Mouse (Mus musculus): ENCODE results near the gene Ttc1. TPM values are rescaled to one million over a fixed set of nuclear protein-coding genes. Genes with fewer than 3 reads are reported as not detected.

The Ttc1 gene
- total and polyA plus RNA-seq, 3 experiments, result 74.8 to 138 (median 100) TPM

DNA sequence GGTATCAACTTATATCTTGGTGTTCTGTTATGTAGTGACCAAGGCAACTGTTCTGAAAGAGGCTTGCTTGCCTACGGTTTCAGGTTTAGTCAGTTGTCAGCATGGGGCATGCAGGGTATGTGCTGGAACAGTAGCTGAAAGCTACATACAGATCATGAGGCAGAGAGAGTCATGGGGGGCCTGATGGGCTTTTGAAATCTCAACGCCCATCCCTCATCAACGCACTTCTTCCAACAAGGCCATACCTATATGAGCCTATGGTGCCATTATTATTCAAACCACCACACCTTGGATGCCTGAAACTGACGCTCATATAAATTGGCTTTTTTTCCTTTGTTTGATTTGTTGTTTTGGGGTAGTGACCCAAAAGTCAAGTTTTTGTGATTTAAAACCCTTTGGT is 51.2 kb downstream of the Ttc1 start (continued):
- TF ChIP-seq RAD21 (IDR thresholded peaks at IDR 0.05; ENCODE audit: low read depth, low read length) (no peak), CHD1 (IDR thresholded peaks at IDR 0.05; ENCODE audit: low read depth, low read length) (no peak), HCFC1 (IDR thresholded peaks at IDR 0.05; ENCODE audit: low read depth, low read length) (no peak), MEF2A (IDR thresholded peaks at IDR 0.05; ENCODE audit: borderline replicate concordance, low read depth, low read length) (no peak), ETS1 (conservative IDR thresholded peaks at IDR 0.05; ENCODE audit: low read depth, low read length) (no peak), MAFK (IDR thresholded peaks at IDR 0.05; ENCODE audit: insufficient replicate concordance, low read length) (no peak), USF1 (IDR thresholded peaks at IDR 0.05; ENCODE audit: low read depth, low read length) (no peak)

DNA sequence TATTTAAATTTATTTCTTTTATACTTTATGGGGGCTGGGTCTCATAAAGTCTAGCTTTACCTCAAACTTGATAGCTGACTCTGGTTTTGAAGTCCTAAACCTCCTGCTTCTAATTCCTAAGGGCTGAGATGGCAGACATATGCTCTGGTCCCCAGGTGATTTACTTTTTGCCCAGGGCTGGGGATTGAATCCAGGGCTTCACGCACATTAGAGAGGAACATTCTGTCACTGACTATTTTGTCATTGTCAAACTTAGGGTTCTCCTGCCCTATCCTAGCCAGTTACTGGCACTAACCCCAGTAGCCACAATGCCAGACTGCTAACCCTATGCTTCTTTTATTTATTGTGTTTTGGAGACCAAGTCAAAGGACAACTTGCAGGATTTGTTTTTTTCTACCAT is 59.0 kb downstream of the Ttc1 start:
- Histone ChIP-seq H3K4me2 (ENCODE audit: insufficient read depth, low read depth, poor library complexity, severe bottlenecking) (no peak overlapping the region), H3K27me3 (replicated peaks) (no peaks in the 10 kb centered on the region), H3K36me3 (replicated peaks in 1 of 2; ENCODE audit: control insufficient read depth in 1 of 2, insufficient read depth in 1 of 2, low read length in 1 of 2) (peaks cover 29 to 84% of the 10 kb centered on the region in 2 experiments), H3K79me2 (replicated peaks; ENCODE audit: control insufficient read depth, extremely low read depth, insufficient read depth, poor library complexity, severe bottlenecking) (peaks cover 18% of the 10 kb centered on the region), H3K27ac (ENCODE audit: insufficient read depth, low read depth) (no peak overlapping the region), H3K9me3 (replicated peaks; ENCODE audit: low read length) (no peaks in the 10 kb centered on the region), H3K4me3 (replicated peaks in 1 of 3; ENCODE audit: low read depth in 2 of 3, low read length in 2 of 3, poor library complexity in 1 of 3) (no peak overlapping the region), H3K4me1 (ENCODE audit: control insufficient read depth in 1 of 2, insufficient read depth in 2 of 2) (peaks cover 0 to 24% of the 10 kb centered on the region in 2 experiments; a peak in 2 of 4 replicates), H3K9ac (ENCODE audit: insufficient read depth, low read depth) (no peak overlapping the region)
- dilution Hi-C loops (cut with MboI; ENCODE audit: extremely low pct_ligation_motif_present, extremely low pct_unique_long_range_greater_than_20kb, low sequenced_read_pairs) (no loop called here), in situ Hi-C loops (cut with MboI; ENCODE audit: low pct_ligation_motif_present, low pct_unique_long_range_greater_than_20kb, low sequenced_read_pairs) (no loop called here)
- TF ChIP-seq UBTF (IDR thresholded peaks at IDR 0.05; ENCODE audit: low read depth, low read length) (no peak), USF1 (IDR thresholded peaks at IDR 0.05; ENCODE audit: low read depth, low read length) (no peak), RCOR1 (conservative IDR thresholded peaks at IDR 0.05; ENCODE audit: low read depth, low read length) (no peak), TCF12 (IDR thresholded peaks at IDR 0.05; ENCODE audit: low read depth, low read length) (no peak), CHD1 (IDR thresholded peaks at IDR 0.05; ENCODE audit: low read depth, low read length) (no peak), MAFK (IDR thresholded peaks at IDR 0.05; ENCODE audit: insufficient replicate concordance, low read length) (no peak), CTCF (conservative IDR thresholded peaks at IDR 0.05 in 1 of 2, IDR thresholded peaks at IDR 0.05 in 1 of 2; ENCODE audit: low read depth in 2 of 2, low read length in 2 of 2) (no peak), IRF4 (IDR thresholded peaks at IDR 0.05; ENCODE audit: low read depth, low read length) (no peak)
- DNase-seq (ENCODE audit: extremely low read depth), result no peak

DNA sequence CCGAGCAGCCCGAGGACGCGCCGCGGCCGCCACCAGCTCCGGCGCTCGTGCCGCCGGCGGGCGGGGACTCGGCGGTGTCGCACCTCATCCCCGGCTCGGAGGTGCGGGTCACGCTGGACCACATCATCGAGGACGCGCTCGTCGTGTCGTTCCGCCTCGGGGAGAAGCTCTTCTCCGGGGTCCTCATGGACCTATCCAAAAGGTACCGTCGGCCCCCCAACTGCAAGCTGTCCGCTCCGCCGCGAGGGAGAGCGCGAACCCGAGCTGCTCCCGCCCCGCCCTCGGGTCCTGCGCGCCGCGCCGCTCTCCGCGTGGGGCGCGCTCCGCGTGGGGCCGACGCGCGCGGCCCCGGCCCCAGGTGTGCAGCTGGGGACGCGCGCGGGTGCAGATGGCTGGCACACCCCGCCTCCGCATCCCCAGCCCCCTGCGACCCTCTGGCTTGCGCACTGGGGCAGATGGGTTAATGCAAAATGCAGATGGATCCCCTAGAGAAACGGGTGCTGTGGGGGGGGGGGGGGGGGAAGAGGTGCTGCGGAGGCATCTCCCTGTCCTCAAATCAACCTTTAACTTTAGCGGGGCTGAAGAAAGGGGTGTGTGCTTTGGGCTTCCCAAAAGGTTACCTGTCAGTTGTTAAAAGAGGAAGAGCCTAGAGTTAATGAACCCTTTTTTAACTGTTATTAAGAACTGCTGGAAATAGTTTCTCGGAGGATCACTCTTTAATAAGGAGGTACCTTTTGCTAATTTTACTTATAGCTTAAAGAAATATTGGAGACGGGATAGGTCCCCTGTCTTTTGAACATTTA is 65.2 kb downstream of the Ttc1 start:
- peak; percentile 40; the same call in 1 of the 2 replicates for TF ChIP-seq MXI1 (IDR thresholded peaks at IDR 0.05; ENCODE audit: low read depth, low read length)
- TF ChIP-seq USF2 (conservative IDR thresholded peaks at IDR 0.05; ENCODE audit: low read depth, low read length), result no peak
- TF ChIP-seq POLR2AphosphoS2 (IDR thresholded peaks at IDR 0.05; ENCODE audit: low read depth, low read length), result no peak
- 0 out of 2 replicates have a peak, but pooled peaks have one; percentile 39 for TF ChIP-seq UBTF (IDR thresholded peaks at IDR 0.05; ENCODE audit: low read depth, low read length)
- TF ChIP-seq MAFK (IDR thresholded peaks at IDR 0.05; ENCODE audit: insufficient replicate concordance, low read length), result no peak
- TF ChIP-seq POLR2A (IDR thresholded peaks at IDR 0.05; ENCODE audit: low read depth, low read length), result no peak
- TF ChIP-seq TBP (conservative IDR thresholded peaks at IDR 0.05; ENCODE audit: low read depth, low read length), result no peak
- TF ChIP-seq JUND (conservative IDR thresholded peaks at IDR 0.05; ENCODE audit: low read depth, low read length), result no peak
- peak; percentile 23; the same call in 1 of the 2 replicates for TF ChIP-seq BHLHE40 (IDR thresholded peaks at IDR 0.05; ENCODE audit: low read depth, low read length)
- no peak for TF ChIP-seq PAX5 (IDR thresholded peaks at IDR 0.05; ENCODE audit: low read length)
- no peak; a peak in 1 of 4 replicates for TF ChIP-seq CTCF (conservative IDR thresholded peaks at IDR 0.05 in 1 of 2, IDR thresholded peaks at IDR 0.05 in 1 of 2; ENCODE audit: low read depth in 2 of 2, low read length in 2 of 2)
- peak; percentile 70 for TF ChIP-seq SIN3A (IDR thresholded peaks at IDR 0.05; ENCODE audit: low read length)
- peaks cover 4 to 33% of the 10 kb centered on the region in 2 experiments for H3K36me3 ChIP-seq (replicated peaks in 1 of 2; ENCODE audit: control insufficient read depth in 1 of 2, insufficient read depth in 1 of 2, low read length in 1 of 2)
- H3K9me3 ChIP-seq (replicated peaks; ENCODE audit: low read length), result no peaks in the 10 kb centered on the region
- peak overlapping the region; percentile 47 for H3K27ac ChIP-seq (ENCODE audit: insufficient read depth, low read depth)
- dilution Hi-C loops (cut with MboI; ENCODE audit: extremely low pct_ligation_motif_present, extremely low pct_unique_long_range_greater_than_20kb, low sequenced_read_pairs) (no loop called here), in situ Hi-C loops (cut with MboI; ENCODE audit: low pct_ligation_motif_present, low pct_unique_long_range_greater_than_20kb, low sequenced_read_pairs) (no loop called here)
- H3K4me2 ChIP-seq (ENCODE audit: insufficient read depth, low read depth, poor library complexity, severe bottlenecking), result peak overlapping the region; percentile 97
- H3K9ac ChIP-seq (ENCODE audit: insufficient read depth, low read depth), result peak overlapping the region; percentile 74
- H3K27me3 ChIP-seq (replicated peaks), result peaks cover 1% of the 10 kb centered on the region
- peaks cover 30% of the 10 kb centered on the region for H3K79me2 ChIP-seq (replicated peaks; ENCODE audit: control insufficient read depth, extremely low read depth, insufficient read depth, poor library complexity, severe bottlenecking)
- DNase-seq (ENCODE audit: extremely low read depth), result peak; percentile 37
- H3K4me1 ChIP-seq (ENCODE audit: control insufficient read depth in 1 of 2, insufficient read depth in 2 of 2), result peaks cover 3 to 36% of the 10 kb centered on the region in 2 experiments; a peak in 3 of 4 replicates
- peak overlapping the region; percentile 68 to 92 (median 87) for H3K4me3 ChIP-seq (replicated peaks in 1 of 3; ENCODE audit: low read depth in 2 of 3, low read length in 2 of 3, poor library complexity in 1 of 3)
